Mouse (Mus musculus) gastrocnemius, adult 18-20 months (tissue): ENCODE data around the gene Gpd1l. TPM values are rescaled to one million over a fixed set of nuclear protein-coding genes. Genes with fewer than 3 reads are reported as not detected.

ENCODE experiments used
- DNase-seq: peaks from one replicate; pipeline ENCODE4 v3.0.0; 2021; ENCODE audit warnings: low spot score
- total RNA-seq, 2 experiments: library from RNA; stranded (reverse); gene quantifications; 2 replicates each; pipeline ENCODE4 v1.2.3; 2021

The Gpd1l gene
- total RNA-seq, 2 experiments from 2014 or later: 19.0 to 19.2 TPM

- peak; percentile 88 for DNase-seq
Measured at GRCm38 (mm10) chr9:114930464-114931090, 3.2 kb downstream of the Gpd1l start.

- no peak for DNase-seq
Measured at GRCm38 (mm10) chr9:114925571-114925970, 8.2 kb downstream of the Gpd1l start.

GRCm38 (mm10) chr9:114925039-114925438 is 8.7 kb downstream of the Gpd1l start:
- DNase-seq: no peak

GRCm38 (mm10) chr9:114924511-114924910 is 9.3 kb downstream of the Gpd1l start:
- DNase-seq: no peak

DNA sequence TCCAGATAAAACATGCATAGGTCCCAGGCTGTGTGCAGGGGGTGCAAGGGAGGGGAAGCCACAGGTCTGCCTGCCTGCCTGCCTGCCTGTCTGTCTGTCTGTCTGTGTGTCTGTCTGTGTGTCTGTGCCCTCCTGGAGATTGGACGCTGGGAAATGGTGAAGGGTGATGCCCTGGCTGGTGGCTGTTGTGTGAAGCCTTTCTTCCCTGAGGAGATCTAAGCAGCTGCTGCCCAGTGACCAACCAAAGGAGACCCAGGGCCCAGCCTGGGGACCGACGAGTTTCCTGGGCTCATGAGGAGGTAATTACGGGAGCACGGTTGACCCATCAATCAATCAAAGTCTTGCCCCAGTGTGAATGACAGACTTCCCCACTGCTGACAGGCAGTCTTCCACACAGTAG is 11.6 kb downstream of the Gpd1l start:
- no peak for DNase-seq

- peak; percentile 59 for DNase-seq
Measured at GRCm38 (mm10) chr9:114921352-114922081, 12.3 kb downstream of the Gpd1l start.

DNA sequence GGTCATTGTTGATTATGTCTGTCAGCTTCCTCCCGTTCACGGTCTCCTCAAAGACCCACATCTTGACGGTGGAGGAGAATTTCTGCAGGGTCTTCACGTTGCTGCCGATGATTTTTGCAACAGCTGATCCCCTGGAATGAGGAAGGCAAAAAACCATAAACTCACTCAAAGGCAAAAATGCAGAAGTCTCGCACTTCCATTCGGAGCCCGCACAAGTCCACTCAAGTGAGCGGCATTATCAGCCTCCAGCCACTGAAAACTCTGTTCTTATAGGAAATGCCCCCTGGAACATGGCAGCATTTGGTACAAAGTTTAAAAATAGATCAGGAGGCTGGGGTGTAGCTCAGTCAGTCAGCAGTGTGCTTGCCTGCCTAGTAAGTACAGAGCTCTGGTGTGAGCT is 13.2 kb downstream of the Gpd1l start:
- DNase-seq: no peak

- peak; percentile 78 for DNase-seq
Measured at GRCm38 (mm10) chr9:114912680-114913649, 20.8 kb downstream of the Gpd1l start.

DNA sequence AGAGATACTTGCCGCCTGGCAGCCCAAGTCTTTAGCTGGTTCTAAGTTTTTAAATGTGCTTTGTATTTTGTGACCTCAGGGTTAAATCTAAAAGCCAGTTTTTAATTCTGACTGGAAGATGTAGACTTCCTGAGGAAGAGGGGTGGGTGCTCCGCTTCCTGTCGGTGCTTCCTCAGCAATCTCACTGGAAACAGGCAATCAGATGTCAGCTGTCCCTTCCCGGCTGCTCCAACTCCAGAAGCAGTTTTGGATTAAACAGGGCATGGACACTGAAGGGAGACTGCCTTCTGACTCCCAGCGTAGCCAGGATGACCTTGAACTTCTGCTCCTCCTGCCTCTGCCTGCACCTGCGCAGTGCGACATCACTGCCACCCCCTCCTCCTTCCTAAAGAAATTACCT is 26.3 kb downstream of the Gpd1l start:
- no peak for DNase-seq

GRCm38 (mm10) chr9:114895919-114896318 is 37.9 kb downstream of the Gpd1l start:
- no peak for DNase-seq

- no peak for DNase-seq
Measured at GRCm38 (mm10) chr9:114892974-114893373, 40.8 kb downstream of the Gpd1l start.

DNA sequence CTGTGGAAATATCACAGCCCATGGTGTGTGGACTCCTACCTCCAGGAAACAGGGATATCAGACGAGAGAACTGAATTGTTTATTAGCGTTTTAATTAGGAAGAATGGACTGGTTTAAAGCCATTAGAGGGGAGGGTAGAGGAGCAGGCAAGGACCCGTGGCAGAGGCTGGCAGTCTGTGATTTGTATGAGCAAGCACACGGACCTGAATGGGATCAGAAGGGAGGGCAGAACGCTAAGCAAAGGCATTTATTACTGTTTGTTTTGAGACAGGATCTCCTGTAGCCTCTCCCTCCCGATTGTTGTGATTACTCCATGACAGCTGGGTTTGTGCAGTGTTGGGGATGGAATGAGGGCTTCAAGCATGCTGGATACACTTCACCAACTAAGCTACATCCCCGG is 43.4 kb downstream of the Gpd1l start:
- DNase-seq: no peak

DNA sequence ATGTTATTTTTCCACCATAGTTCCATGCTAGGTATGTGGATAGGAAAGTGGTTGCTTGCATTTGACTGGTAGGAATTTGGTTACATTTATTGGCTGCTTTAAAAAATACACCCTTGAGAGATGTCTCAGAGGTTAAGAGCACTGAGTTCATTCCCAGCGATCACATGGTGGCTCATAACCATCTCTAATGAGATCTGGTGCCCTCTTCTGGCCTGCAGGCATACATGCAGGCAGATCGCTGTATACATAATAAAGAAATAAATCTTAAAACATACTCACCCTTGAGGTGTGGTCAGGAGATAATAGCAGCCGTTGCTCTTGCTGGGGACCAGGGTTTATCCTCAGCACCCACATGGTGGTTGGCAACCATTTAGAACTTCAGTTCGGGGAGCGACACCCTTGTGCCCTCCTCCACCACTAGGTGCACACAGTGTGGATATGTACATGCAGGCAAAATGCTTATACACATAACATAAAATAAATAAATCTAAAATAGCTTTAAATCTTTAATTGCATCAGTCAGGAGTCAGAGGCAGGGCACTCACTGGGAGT is 44.9 kb downstream of the Gpd1l start:
- no peak for DNase-seq

- no peak for DNase-seq
Measured at GRCm38 (mm10) chr9:114887699-114888098, 46.1 kb downstream of the Gpd1l start.

DNA sequence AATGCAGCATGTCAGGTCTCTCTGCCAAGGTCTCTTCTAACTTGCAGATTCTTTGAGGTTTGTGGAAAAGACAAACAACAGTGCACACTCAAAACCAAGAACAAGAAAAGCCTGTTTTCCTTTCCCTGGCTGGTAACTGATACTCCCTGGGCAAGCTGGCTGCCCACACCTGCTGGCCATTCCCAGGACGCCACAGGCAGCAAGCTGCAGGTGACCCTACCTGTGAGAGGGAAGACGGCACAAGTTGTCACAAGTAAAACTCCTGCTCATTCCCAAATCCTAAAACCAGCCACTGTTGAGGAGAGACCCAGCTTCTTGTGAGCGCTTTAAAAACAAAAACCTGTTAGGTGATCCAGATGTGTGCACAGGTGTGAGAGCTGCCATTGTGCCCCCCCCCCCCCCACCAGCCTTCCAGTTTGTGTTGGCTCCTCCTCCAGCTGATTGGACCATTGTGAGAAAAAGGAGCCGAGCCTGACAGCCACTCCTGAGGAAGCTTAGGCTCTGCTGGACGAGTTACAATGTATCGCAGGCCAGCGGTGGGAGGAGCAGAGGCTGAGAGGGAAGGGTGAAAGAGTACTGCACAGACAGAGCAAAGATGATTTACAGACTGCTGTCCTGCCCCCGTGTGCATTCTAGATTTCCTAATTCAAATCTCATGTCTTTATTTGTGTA is 47.7 kb downstream of the Gpd1l start:
- DNase-seq: no peak

DNA sequence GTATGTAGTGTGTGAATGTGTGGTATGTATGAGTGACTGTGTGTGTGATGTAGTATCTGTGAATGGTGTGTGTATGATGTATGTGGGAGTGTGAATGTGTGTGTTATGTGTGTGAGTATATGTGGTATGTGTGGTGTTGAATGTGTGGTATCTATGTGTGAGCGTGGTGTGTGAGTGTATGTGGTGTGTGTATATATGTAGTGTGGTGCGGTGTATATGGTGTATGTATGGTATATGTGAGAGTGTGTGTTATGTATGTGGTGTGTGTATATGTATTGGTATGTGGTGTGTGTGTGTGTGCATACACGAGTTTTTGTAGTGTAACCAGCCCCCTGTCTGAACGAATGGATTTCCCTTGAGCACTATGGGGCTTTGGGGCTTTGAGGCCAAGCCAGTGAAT is 48.2 kb downstream of the Gpd1l start:
- no peak for DNase-seq

- no peak for DNase-seq
Measured at GRCm38 (mm10) chr9:114881977-114882376, 51.8 kb downstream of the Gpd1l start.

- no peak for DNase-seq
Measured at GRCm38 (mm10) chr9:114855327-114855726, 78.5 kb downstream of the Gpd1l start.

GRCm38 (mm10) chr9:114854686-114855085 is 79.1 kb downstream of the Gpd1l start:
- DNase-seq: no peak

- DNase-seq: no peak
Measured at GRCm38 (mm10) chr9:114853336-114853735, 80.5 kb downstream of the Gpd1l start.
